Mouse (Mus musculus): Measurements from ENCODE around the gene Hoxd9.

- TF ChIP-seq CTCF (IDR thresholded peaks at IDR 0.05; ENCODE audit: extremely low read depth, insufficient read depth, low read length) (no peak), POLR2A (IDR thresholded peaks at IDR 0.05; ENCODE audit: extremely low read depth, insufficient read depth, low read length) (no peak)
Observed at GRCm38 (mm10) chr2:74745540-74746297, 48.2 kb downstream of the Hoxd9 start.

Data from cortical plate, adult 2 months (tissue).